Mouse (Mus musculus) E14TG2a.4 (cell line): ENCODE measurements around the gene Tmem235.

Source experiments
- CTCF ChIP-seq: conservative IDR thresholded peaks from 2 replicates; pipeline ENCODE4 v1.5.1; 2014; ENCODE audit warnings: low read length
- NANOG ChIP-seq: IDR thresholded peaks from 2 replicates; pipeline ENCODE4 v1.6.1; 2014; ENCODE audit warnings: borderline replicate concordance, low read length, mixed read lengths

- TF ChIP-seq CTCF (no peak), NANOG (no peak)
Observed at GRCm38 (mm10) chr11:117891581-117892175, 31.1 kb downstream of the Tmem235 start.
